Mouse (Mus musculus) liver, adult 2 months (tissue): ENCODE results near the gene Rps24.

Experiments used
- CTCF ChIP-seq: fragments of 200-500 bp; IDR thresholded peaks from 2 replicates; pipeline ENCODE4 v1.5.1; 2011; ENCODE audit warnings: low read depth, low read length, control low read depth
- POLR2A ChIP-seq: fragments of 200-500 bp; IDR thresholded peaks from 2 replicates; pipeline ENCODE4 v1.6.1; 2011; ENCODE audit warnings: low read length, control low read depth; ENCODE audit not compliant: insufficient read depth; ENCODE audit errors: extremely low read depth

DNA sequence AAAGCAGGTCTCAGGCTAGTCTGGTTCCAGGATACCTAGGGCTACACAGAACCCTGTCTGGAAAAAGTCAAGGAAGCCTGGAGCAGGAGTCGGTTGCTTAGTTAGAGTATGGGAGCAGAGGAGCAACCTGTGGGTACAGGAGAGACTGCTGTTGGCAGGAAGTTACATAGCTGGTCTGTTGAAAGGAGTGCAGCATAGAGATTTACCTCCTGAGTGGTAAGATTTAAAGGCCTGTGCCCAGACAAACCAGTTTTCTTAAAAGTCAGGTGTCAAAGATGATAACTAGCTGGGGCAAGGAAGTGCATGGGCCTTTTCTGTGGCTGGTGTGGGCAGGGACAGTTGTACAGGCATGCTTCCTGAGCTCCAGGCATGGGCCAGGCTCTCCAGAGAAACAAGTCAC, 10.5 kb downstream of the Rps24 start:
- TF ChIP-seq POLR2A (no peak), CTCF (no peak)
